Comparison of ENCODE assay signal across 12 mouse cellular contexts in genomic region chr11:45921026-45921425, GRCm38 (mm10). TPM values are rescaled to one million over a fixed set of nuclear protein-coding genes. Genes with fewer than 3 reads are reported as not detected.
A peak's percentile ranks its signal among the peaks of the same experiment; 100 is the strongest.
DNase-seq lines count a peak whose midpoint lies in the region; ATAC-seq lines count a peak whose summit lies in the region.
"Had no signal": no experiment of that assay in that cellular context is flagged by ENCODE, and none has a peak within 500 bp of the region (broad histone marks: within the 10 kb centered on the region; RNA-seq: fewer than 3 reads in every experiment).

No protein-coding gene starts in this region.

- H3K9ac ChIP-seq in heart, embryonic 16.5 days (ENCODE audit: low read length) = no peak overlapping the region
- H3K9ac ChIP-seq in embryonic facial prominence, embryonic 11.5 days (replicated peaks; ENCODE audit: low read length) = peak overlapping the region; percentile 48
- peak overlapping the region; percentile 60 for H3K9ac ChIP-seq in hindbrain, embryonic 13.5 days
- H3K9ac ChIP-seq in midbrain, embryonic 11.5 days (ENCODE audit: low read length) = peak overlapping the region; percentile 53

- no peak for DNase-seq in heart, adult 9 months (ENCODE audit: low spot score in 2 of 2)
- no peak for DNase-seq in embryonic facial prominence, embryonic 11.5 days (ENCODE audit: low spot score)
- DNase-seq in midbrain, embryonic 11.5 days (ENCODE audit: low spot score, missing footprints) = peak; percentile 88
- no peak for DNase-seq in left cerebral cortex, adult 18-20 months (ENCODE audit: low spot score in 2 of 2)
- DNase-seq in urinary bladder, postnatal 14 days (ENCODE audit: low spot score) = no peak
- DNase-seq: thymus, adult 2 months had no signal

- no peak overlapping the region for H3K4me3 ChIP-seq in heart, embryonic 16.5 days (ENCODE audit: low read length)
- no peak overlapping the region for H3K4me3 ChIP-seq in embryonic facial prominence, embryonic 11.5 days (ENCODE audit: low read depth, low read length)
- H3K4me3 ChIP-seq in hindbrain, embryonic 13.5 days = no peak overlapping the region
- no peak overlapping the region for H3K4me3 ChIP-seq in midbrain, embryonic 11.5 days (ENCODE audit: low read depth, low read length)

- no peaks in the 10 kb centered on the region for H3K27me3 ChIP-seq in heart, embryonic 16.5 days (ENCODE audit: control insufficient read depth, insufficient read depth, low read length)
- H3K27me3 ChIP-seq in embryonic facial prominence, embryonic 11.5 days (ENCODE audit: control insufficient read depth, insufficient read depth, low read length) = no peaks in the 10 kb centered on the region
- H3K27me3 ChIP-seq in hindbrain, embryonic 13.5 days = no peaks in the 10 kb centered on the region
- no peaks in the 10 kb centered on the region for H3K27me3 ChIP-seq in midbrain, embryonic 11.5 days (ENCODE audit: control insufficient read depth, insufficient read depth, low read length)
- H3K27me3 ChIP-seq: CH12.LX had no signal

- 0 out of 2 replicates have a peak overlapping the region, but pooled peaks have one; percentile 31 for H3K4me2 ChIP-seq in heart, embryonic 16.5 days (ENCODE audit: low read depth, low read length)
- no peak overlapping the region; the same call in 1 of the 2 replicates for H3K4me2 ChIP-seq in embryonic facial prominence, embryonic 11.5 days (ENCODE audit: low read depth, low read length)
- peak overlapping the region; percentile 44 for H3K4me2 ChIP-seq in hindbrain, embryonic 13.5 days
- H3K4me2 ChIP-seq in midbrain, embryonic 11.5 days = peak overlapping the region; percentile 28

- H3K4me1 ChIP-seq in heart, embryonic 16.5 days (ENCODE audit: control insufficient read depth, insufficient read depth, low read length) = no peaks in the 10 kb centered on the region; the same call in 1 of the 2 replicates
- peaks cover 4% of the 10 kb centered on the region; the same call in 1 of the 2 replicates for H3K4me1 ChIP-seq in embryonic facial prominence, embryonic 11.5 days (ENCODE audit: control insufficient read depth, insufficient read depth, low read length)
- peaks cover 22% of the 10 kb centered on the region for H3K4me1 ChIP-seq in hindbrain, embryonic 13.5 days (replicated peaks)
- H3K4me1 ChIP-seq in midbrain, embryonic 11.5 days (ENCODE audit: control insufficient read depth, insufficient read depth, low read length) = peaks cover 12% of the 10 kb centered on the region

- no peak overlapping the region for H3K27ac ChIP-seq in heart, embryonic 16.5 days (ENCODE audit: low read length)
- H3K27ac ChIP-seq in embryonic facial prominence, embryonic 11.5 days (replicated peaks; ENCODE audit: low read depth, low read length) = no peak overlapping the region
- peak overlapping the region; percentile 83 for H3K27ac ChIP-seq in hindbrain, embryonic 13.5 days
- H3K27ac ChIP-seq in midbrain, embryonic 11.5 days (ENCODE audit: low read depth, low read length) = peak overlapping the region; percentile 77
- H3K27ac ChIP-seq: macrophage had no signal

- H3K36me3 ChIP-seq in heart, embryonic 16.5 days (ENCODE audit: control insufficient read depth, insufficient read depth) = no peaks in the 10 kb centered on the region
- H3K36me3 ChIP-seq in embryonic facial prominence, embryonic 11.5 days (replicated peaks; ENCODE audit: control insufficient read depth, insufficient read depth, low read depth, low read length) = no peaks in the 10 kb centered on the region
- H3K36me3 ChIP-seq in hindbrain, embryonic 13.5 days = no peaks in the 10 kb centered on the region
- no peaks in the 10 kb centered on the region for H3K36me3 ChIP-seq in midbrain, embryonic 11.5 days (ENCODE audit: control insufficient read depth, insufficient read depth, low read length)

- H3K9me3 ChIP-seq in heart, embryonic 16.5 days (replicated peaks; ENCODE audit: control insufficient read depth, low read length) = no peaks in the 10 kb centered on the region
- no peaks in the 10 kb centered on the region for H3K9me3 ChIP-seq in embryonic facial prominence, embryonic 11.5 days (replicated peaks; ENCODE audit: control insufficient read depth, low read length)
- no peaks in the 10 kb centered on the region for H3K9me3 ChIP-seq in hindbrain, embryonic 13.5 days
- no peaks in the 10 kb centered on the region for H3K9me3 ChIP-seq in midbrain, embryonic 11.5 days (ENCODE audit: control insufficient read depth, low read length)

- WGBS in heart, embryonic 16.5 days = 55% methylated on average over 8 of the region's 8 CpGs
- WGBS in embryonic facial prominence, embryonic 11.5 days = 55% methylated on average over 8 of the region's 8 CpGs
- 37% methylated on average over 8 of the region's 8 CpGs for WGBS in hindbrain, embryonic 13.5 days
- WGBS in midbrain, embryonic 11.5 days = 44% methylated on average over 8 of the region's 8 CpGs

- no peak for ATAC-seq in heart, embryonic 16.5 days (replicated peaks; ENCODE audit: extremely low read depth, insufficient read depth, low FRiP score)
- ATAC-seq in embryonic facial prominence, embryonic 11.5 days (replicated peaks; ENCODE audit: insufficient number of reproducible peaks, low FRiP score, low TSS enrichment, low read depth) = no peak
- ATAC-seq in hindbrain, embryonic 13.5 days (ENCODE audit: low FRiP score) = peak; percentile 8; the same call in 1 of the 2 replicates
- ATAC-seq in midbrain, embryonic 11.5 days (ENCODE audit: low FRiP score) = peak; percentile 3; the same call in 1 of the 2 replicates
- ATAC-seq in erythroid progenitor cell, adult 5-6 weeks (replicated peaks; ENCODE audit: low FRiP score, poor library complexity, severe bottlenecking) = no peak
- ATAC-seq: activated CD4-positive, CD25-positive, alpha-beta regulatory T cell, adult 4 months had no signal

RNA-seq across cellular contexts. Expression of gene Lsm11, which starts 23.7 kb away (rescaled TPM):
- 5.6 and 6.1 TPM in 2 replicates for polyA plus RNA-seq in heart, embryonic 16.5 days (2015; fragmentation: Nextera tagmentation; extraction: Ambion mirVana)
- 8.0 and 8.6 TPM in 2 replicates for polyA plus RNA-seq in embryonic facial prominence, embryonic 11.5 days (2014; fragmentation: Nextera tagmentation; extraction: Ambion mirVana)
- 15.1 and 15.8 TPM in 2 replicates for polyA plus RNA-seq in hindbrain, embryonic 13.5 days (2015; fragmentation: Nextera tagmentation; extraction: Ambion mirVana)
- polyA plus RNA-seq in midbrain, embryonic 11.5 days (2014; fragmentation: Nextera tagmentation; extraction: Ambion mirVana) = 10.8 and 13.0 TPM in 2 replicates
- 10 to 100 TPM; 19.8 TPM for total RNA-seq in left cerebral cortex, adult 18-20 months (2021)
- 0.42 and 0.72 TPM in 2 replicates for total RNA-seq in erythroid progenitor cell, adult 5-6 weeks (2015; ENCODE audit: low replicate concordance)
- 1.3 and 1.6 TPM in 2 replicates for total RNA-seq in erythroid progenitor cell, adult 5-6 weeks (2017; ENCODE audit: low replicate concordance)

RNA-seq across cellular contexts. Expression of gene Thg1l, which starts 34.3 kb away (rescaled TPM):
- polyA plus RNA-seq in heart, embryonic 16.5 days (2015; fragmentation: Nextera tagmentation; extraction: Ambion mirVana) = 7.4 and 8.2 TPM in 2 replicates
- 13.8 and 14.8 TPM in 2 replicates for polyA plus RNA-seq in embryonic facial prominence, embryonic 11.5 days (2014; fragmentation: Nextera tagmentation; extraction: Ambion mirVana)
- polyA plus RNA-seq in hindbrain, embryonic 13.5 days (2015; fragmentation: Nextera tagmentation; extraction: Ambion mirVana) = 10.4 and 12.0 TPM in 2 replicates
- polyA plus RNA-seq in midbrain, embryonic 11.5 days (2014; fragmentation: Nextera tagmentation; extraction: Ambion mirVana) = 14.6 and 14.7 TPM in 2 replicates
- total RNA-seq in left cerebral cortex, adult 18-20 months (2021) = 1 to 10 TPM; 9.1 to 9.5 TPM
- total RNA-seq in erythroid progenitor cell, adult 5-6 weeks (2015; ENCODE audit: low replicate concordance) = 1.4 and 1.7 TPM in 2 replicates
- total RNA-seq in erythroid progenitor cell, adult 5-6 weeks (2017; ENCODE audit: low replicate concordance) = 1.4 and 1.5 TPM in 2 replicates

RNA-seq across cellular contexts. Expression of gene Sox30, which starts 59.1 kb away (rescaled TPM):
- polyA plus RNA-seq in heart, embryonic 16.5 days (2015; fragmentation: Nextera tagmentation; extraction: Ambion mirVana) = 0.09 TPM in 1 of 2 replicates, not detected in the other
- 0.22 and 0.25 TPM in 2 replicates for polyA plus RNA-seq in embryonic facial prominence, embryonic 11.5 days (2014; fragmentation: Nextera tagmentation; extraction: Ambion mirVana)
- polyA plus RNA-seq in hindbrain, embryonic 13.5 days (2015; fragmentation: Nextera tagmentation; extraction: Ambion mirVana) = 0.10 and 0.17 TPM in 2 replicates
- polyA plus RNA-seq in midbrain, embryonic 11.5 days (2014; fragmentation: Nextera tagmentation; extraction: Ambion mirVana) = 0.18 and 0.21 TPM in 2 replicates
- under 1 TPM; 0.19 to 0.21 TPM for total RNA-seq in left cerebral cortex, adult 18-20 months (2021)
- not detected in 2 replicates for total RNA-seq in erythroid progenitor cell, adult 5-6 weeks (2015; ENCODE audit: low replicate concordance)
- total RNA-seq in erythroid progenitor cell, adult 5-6 weeks (2017; ENCODE audit: low replicate concordance) = not detected in 2 replicates
- total RNA-seq: CH12.LX had no signal
- polyA plus RNA-seq: activated CD4-positive, CD25-positive, alpha-beta regulatory T cell, adult 4 months; macrophage had no signal

Comparison
In these comparisons a context has a peak if more than half of its experiments do, and no peak if none do; other contexts are left out.
1. ATAC-seq: peak in hindbrain, embryonic 13.5 days (single experiment) and midbrain, embryonic 11.5 days (single experiment); none in heart, embryonic 16.5 days (single experiment), embryonic facial prominence, embryonic 11.5 days (single experiment) and erythroid progenitor cell, adult 5-6 weeks (single experiment).
2. H3K27ac ChIP-seq: peak in hindbrain, embryonic 13.5 days (single experiment) and midbrain, embryonic 11.5 days (single experiment); none in heart, embryonic 16.5 days (single experiment) and embryonic facial prominence, embryonic 11.5 days (single experiment).